Mouse (Mus musculus) gastrocnemius, postnatal 10 days (tissue): ENCODE data around the gene Zfp978. TPM values are rescaled to one million over a fixed set of nuclear protein-coding genes. Genes with fewer than 3 reads are reported as not detected.
"Not testable (repeated sequence)": the region's sequence is repeated elsewhere in the genome, so short reads cannot be mapped to it uniquely, and the experiment has no call there.

Source experiments
- DNase-seq: peaks from one replicate; pipeline ENCODE4 v3.0.0; 2021; ENCODE audit warnings: mixed read lengths
- total RNA-seq, 2 experiments: library from RNA; stranded (reverse); gene quantifications; 2 replicates each; pipeline ENCODE4 v1.2.3; 2021

Zfp978 gene
- total RNA-seq, 2 experiments from 2014 or later = 0.47 TPM; not detected in 1

- DNase-seq = no peak
Measured at GRCm38 (mm10) chr4:147407463-147407822, 46.3 kb downstream of the Zfp978 start.

- DNase-seq = not testable (repeated sequence)
Measured at GRCm38 (mm10) chr4:147416365-147416764, 55.3 kb downstream of the Zfp978 start.

DNA sequence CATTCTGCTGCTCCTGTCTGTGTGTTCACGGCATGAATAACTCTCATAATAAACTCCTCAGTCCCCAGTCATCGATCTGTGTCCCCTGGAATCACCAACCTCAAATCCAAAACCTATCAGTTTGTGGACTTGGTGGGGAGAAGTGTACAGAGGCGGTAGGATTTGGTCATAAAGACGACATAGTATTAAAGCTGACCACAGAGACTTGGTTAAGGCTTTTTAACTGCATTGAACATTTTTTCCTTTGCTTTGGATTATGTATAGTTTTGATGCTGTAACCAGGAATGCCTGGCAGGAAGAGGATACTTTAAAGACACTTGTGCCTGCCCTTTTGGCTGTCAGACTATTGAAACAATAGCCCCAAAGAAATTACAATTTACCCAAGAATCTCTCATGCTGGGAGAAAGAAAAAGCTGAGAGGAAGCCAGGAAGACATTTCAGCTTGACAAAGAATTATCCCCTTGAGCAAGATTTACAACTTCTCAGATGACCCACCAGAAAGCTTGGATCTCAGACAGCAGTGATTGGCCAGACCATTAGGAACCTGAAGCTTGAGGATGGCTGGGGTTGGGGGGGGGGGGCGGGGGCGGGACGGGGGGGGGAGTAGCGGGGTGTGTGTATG lies 56.2 kb downstream of the Zfp978 start:
- no peak for DNase-seq

DNA sequence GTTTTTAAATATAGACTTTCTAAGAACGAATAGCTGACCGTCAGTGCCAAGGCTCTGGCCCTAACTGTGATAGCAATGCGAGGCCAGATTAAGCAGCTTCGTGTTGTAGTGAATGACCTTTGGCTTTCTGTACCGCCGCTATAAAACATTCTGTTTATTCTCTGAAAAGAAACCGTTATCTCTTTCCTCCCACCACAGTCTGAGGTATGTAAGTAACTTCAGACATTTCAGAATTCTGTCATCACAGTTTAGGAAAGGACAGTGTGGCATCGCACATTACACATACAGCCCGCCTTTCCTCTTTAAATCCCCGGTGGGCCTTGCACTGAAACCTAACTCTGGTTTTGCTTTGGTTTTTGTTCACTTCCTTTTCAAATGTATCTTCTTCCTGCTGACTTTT lies 56.8 kb downstream of the Zfp978 start:
- DNase-seq = no peak

GRCm38 (mm10) chr4:147418333-147418732 lies 57.2 kb downstream of the Zfp978 start:
- DNase-seq = not testable (repeated sequence)

DNA sequence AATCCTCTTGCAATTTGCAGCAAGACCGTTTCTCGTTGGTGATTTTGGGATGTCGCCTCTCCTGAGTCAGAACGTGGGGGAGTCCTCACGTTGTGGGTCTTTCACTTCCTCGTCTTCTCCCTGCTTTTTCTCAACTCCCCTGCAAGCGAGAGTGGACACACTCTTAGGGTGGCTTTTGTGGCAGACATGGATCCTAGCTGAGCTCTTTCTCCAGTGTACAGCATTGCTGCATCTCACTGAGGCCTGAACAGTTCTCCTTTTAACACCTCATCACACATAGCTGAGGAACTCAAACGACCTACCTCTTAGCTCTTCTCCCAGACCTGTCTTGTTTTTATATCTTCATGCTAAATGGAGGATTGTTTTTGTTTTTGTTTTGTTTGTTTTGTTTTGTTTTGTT lies 58.1 kb downstream of the Zfp978 start:
- DNase-seq = not testable (repeated sequence)

DNA sequence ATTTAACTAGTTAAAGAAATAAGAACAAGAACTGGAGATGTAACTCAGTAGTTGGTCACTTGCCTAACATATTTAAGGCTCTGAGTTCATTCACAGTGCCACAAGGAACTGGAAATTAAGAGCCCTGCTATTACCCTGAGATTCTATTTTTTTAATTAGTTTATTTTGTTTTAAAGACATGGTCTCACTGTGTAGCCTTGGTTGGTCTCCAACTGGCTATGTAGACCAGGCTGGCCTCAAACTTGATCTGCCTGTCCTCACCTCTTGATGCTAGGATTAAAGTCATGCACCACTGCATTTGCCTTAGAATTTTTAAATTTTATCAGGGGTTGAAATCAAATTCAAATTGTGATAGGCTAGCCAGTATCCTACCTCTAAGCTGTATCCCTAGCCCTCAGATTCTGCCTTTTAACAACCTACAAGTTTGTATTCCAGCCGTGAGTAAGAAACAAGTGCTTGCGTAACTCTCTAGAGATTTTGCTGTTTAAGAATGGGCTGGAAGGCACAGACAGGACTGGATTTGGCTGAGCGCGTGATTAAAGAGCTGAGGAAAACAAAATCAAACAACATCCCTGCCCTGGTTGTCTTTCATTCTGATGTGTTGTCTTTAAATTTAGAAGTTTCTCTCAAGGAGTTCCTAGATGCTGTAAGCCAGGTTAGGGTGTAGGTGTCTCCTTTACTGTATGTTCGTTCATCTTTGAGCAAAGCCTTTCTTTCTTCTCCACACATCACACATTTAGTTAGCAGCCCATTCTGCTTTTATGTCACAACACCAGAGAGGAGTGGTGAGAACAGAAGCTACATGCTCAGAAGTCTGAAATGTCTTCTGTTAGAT lies 58.9 kb downstream of the Zfp978 start:
- DNase-seq = not testable (repeated sequence)

GRCm38 (mm10) chr4:147420794-147421193 lies 59.7 kb downstream of the Zfp978 start:
- DNase-seq = no peak

GRCm38 (mm10) chr4:147421316-147421715 lies 60.2 kb downstream of the Zfp978 start:
- DNase-seq = not testable (repeated sequence)

GRCm38 (mm10) chr4:147423140-147423539 lies 62.0 kb downstream of the Zfp978 start:
- DNase-seq = no peak

DNA sequence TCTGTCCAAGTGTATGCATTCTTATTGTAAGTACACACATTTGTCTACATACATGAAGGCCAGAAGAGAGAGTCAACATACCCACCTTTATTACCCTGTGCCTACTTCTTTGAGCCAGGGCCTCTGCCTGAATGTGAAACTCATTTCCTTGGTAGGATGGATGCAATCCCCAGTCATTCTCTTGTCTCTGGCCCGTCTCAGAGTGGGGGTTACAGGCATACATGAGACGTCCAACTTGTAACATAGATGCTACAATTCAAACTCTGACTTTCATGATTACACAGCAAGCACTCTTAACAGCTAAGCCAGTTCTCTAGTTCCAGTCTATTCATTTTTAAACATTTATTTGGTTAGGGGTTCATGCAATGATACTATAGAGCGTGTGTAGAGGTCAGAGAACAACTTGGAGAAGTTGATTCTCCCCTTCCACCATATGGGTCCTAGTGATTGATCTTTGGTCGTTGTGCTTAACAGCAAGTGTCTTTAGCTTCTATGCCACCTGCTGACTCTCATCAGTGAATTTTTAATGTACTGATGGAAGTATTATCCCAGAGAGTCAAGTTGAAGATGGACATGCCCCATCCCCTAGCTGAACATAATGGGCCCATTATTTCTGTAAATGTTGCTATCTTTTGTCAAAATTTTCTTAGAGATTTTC lies 62.7 kb downstream of the Zfp978 start:
- DNase-seq = no peak

GRCm38 (mm10) chr4:147424404-147424803 lies 63.3 kb downstream of the Zfp978 start:
- not testable (repeated sequence) for DNase-seq

GRCm38 (mm10) chr4:147425615-147426347 lies 64.7 kb downstream of the Zfp978 start:
- not testable (repeated sequence) for DNase-seq

DNA sequence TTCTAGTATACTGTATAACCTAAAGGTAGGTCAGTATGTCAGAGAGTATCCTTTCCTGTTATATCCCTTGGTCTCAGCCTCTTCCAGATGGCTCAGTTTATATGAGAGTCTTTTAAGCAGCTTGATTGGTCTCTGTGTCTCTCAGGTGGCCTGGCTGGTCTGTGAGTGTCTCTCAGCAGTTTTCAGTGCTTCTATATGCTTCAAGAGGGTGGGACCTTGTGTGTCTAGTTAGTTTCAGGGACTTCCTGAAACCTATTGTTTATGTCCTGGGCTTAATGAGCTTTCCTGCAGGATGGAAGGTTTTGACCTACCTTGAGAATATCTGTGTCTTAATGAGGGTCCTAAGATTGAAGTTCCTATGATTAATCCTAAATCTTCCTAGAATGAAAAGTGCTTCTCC lies 69.5 kb downstream of the Zfp978 start:
- DNase-seq = no peak

DNA sequence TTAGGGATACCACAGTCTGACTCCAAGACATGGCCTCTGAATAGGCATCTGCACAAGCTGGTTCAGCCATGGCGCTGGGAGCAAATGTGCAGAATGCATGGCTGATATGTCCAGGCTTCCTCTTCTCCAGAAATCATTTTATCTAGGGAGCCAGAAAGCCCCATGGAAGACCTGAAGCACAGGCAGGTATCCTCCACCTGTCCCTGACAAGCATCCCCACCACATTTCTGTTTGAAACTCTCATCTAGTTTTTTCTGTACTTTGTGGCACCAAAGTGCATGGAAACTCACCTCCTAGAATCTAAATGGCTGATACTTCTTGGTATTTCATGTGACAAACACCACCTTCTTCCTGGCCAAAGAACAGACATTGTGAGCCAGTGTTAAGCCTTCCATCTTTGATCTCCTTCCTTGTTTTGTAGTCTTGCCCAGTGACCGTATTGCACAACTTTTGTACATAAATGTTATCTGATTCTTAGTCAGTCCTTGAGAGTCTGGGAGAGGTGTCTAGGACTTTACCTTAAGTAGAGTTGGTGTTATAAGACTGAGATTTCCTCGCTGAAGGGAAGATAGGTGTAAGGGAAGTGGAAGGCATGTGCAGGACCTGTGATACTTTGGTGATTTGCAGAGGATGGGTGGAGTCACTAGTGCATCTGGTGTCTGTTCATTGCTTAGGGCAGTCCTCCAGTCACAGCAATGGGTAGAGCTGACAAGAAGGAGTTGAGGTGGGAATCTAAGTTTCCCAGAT lies 70.8 kb downstream of the Zfp978 start:
- DNase-seq = not testable (repeated sequence)

GRCm38 (mm10) chr4:147432443-147432790 lies 71.3 kb downstream of the Zfp978 start:
- no peak for DNase-seq

- DNase-seq = no peak
Measured at GRCm38 (mm10) chr4:147433017-147433416, 71.9 kb downstream of the Zfp978 start.

DNA sequence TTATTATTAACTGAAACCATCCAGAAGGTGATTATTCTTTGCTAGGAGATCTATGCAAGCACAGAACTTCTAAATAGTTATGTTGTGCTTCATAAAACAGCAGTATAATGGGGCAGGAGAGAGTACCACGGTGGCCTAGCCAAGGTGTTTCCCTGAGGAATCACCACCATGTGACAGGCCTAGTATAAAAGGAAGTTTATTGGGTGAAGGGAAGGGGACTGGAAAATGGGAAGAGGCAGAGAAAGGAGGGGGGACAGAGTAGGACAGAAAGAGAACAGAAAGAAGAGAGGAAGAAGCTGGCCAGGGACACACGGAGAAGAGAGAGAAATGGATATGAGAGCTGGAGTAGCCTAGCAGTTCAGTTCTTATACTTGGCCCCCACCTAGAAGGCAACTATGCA lies 72.8 kb downstream of the Zfp978 start:
- no peak for DNase-seq
